Mouse (Mus musculus): ENCODE measurements around the gene Olfr360. TPM values are rescaled to one million over a fixed set of nuclear protein-coding genes. Genes with fewer than 3 reads are reported as not detected.
"Not testable (repeated sequence)": the region's sequence is repeated elsewhere in the genome, so short reads cannot be mapped to it uniquely, and the experiment has no call there.

Olfr360 gene
- polyA plus RNA-seq (2012; rRNA removed): not detected in 2 replicates

- no peak within 1 kb of the TSS for H3K27ac ChIP-seq (ENCODE audit: insufficient read depth, low read depth, low read length)
- no peak within 1 kb of the TSS for H3K4me3 ChIP-seq (ENCODE audit: low read depth, low read length)
- TF ChIP-seq POLR2A (IDR thresholded peaks at IDR 0.05; ENCODE audit: low read depth, low read length): no peak
- TF ChIP-seq CTCF (IDR thresholded peaks at IDR 0.05; ENCODE audit: extremely low read depth, insufficient read length, insufficient replicate concordance, low read depth, low read length): no peak
- no peaks in the 10 kb centered on the region for H3K4me1 ChIP-seq (ENCODE audit: control insufficient read depth, insufficient read depth, insufficient read length, low read length)
- no peaks in the 10 kb centered on the region for H3K36me3 ChIP-seq (ENCODE audit: control insufficient read depth, insufficient read depth, low read length)
- no peaks in the 10 kb centered on the region for H3K27me3 ChIP-seq (ENCODE audit: control insufficient read depth, insufficient read depth, low read length)
Measured at GRCm38 (mm10) chr2:37065446-37065845, at the start of gene Olfr360. TSS of gene Olfr360 (plus strand) at chr2:37065746.

GRCm38 (mm10) chr2:37089190-37089589 lies 23.6 kb downstream of the Olfr360 start, which contains the start of gene Olfr361:
TSS of gene Olfr361 (minus strand) at chr2:37089290.
- H3K27me3 ChIP-seq (ENCODE audit: control insufficient read depth, insufficient read depth, low read length): not testable (repeated sequence)

GRCm38 (mm10) chr2:37117810-37118209 lies 52.3 kb downstream of the Olfr360 start, which contains the start of gene Olfr362:
TSS of gene Olfr362 (minus strand) at chr2:37117910.
- TF ChIP-seq CTCF (IDR thresholded peaks at IDR 0.05; ENCODE audit: extremely low read depth, insufficient read length, insufficient replicate concordance, low read depth, low read length): no peak
- no peak for TF ChIP-seq POLR2A (IDR thresholded peaks at IDR 0.05; ENCODE audit: low read depth, low read length)
- Histone ChIP-seq H3K4me3 (ENCODE audit: low read depth, low read length) (no peak within 1 kb of the TSS), H3K27ac (ENCODE audit: insufficient read depth, low read depth, low read length) (no peak within 1 kb of the TSS), H3K36me3 (ENCODE audit: control insufficient read depth, insufficient read depth, low read length) (no peaks in the 10 kb centered on the region), H3K4me1 (ENCODE audit: control insufficient read depth, insufficient read depth, insufficient read length, low read length) (no peaks in the 10 kb centered on the region), H3K27me3 (ENCODE audit: control insufficient read depth, insufficient read depth, low read length) (no peaks in the 10 kb centered on the region)
- 94% methylated on average over 1 of the region's 1 CpGs for WGBS

More at GRCm38 (mm10) chr2:37089190-37089589, 23.6 kb downstream of the Olfr360 start, which contains the start of gene Olfr361:
- H3K27ac ChIP-seq (ENCODE audit: insufficient read depth, low read depth, low read length); H3K4me1 ChIP-seq (ENCODE audit: control insufficient read depth, insufficient read depth, insufficient read length, low read length); H3K4me3 ChIP-seq (ENCODE audit: low read depth, low read length); H3K36me3 ChIP-seq (ENCODE audit: control insufficient read depth, insufficient read depth, low read length): not testable (repeated sequence)
- WGBS: 73% methylated on average over 1 of the region's 1 CpGs

Other genes with a start within 250 kb of the Olfr360 start
- not detected in 2 replicates for gene Olfr3, start 248.7 kb upstream of the Olfr360 start, polyA plus RNA-seq (2012; rRNA removed)
- gene Olfr350, start 219.4 kb upstream of the Olfr360 start, polyA plus RNA-seq (2012; rRNA removed): not detected in 2 replicates
- gene Olfr351, start 203.1 kb upstream of the Olfr360 start, polyA plus RNA-seq (2012; rRNA removed): not detected in 2 replicates
- not detected in 2 replicates for gene Olfr352, start 197.3 kb upstream of the Olfr360 start, polyA plus RNA-seq (2012; rRNA removed)
- not detected in 2 replicates for gene Olfr353, start 172.8 kb upstream of the Olfr360 start, polyA plus RNA-seq (2012; rRNA removed)
- not detected in 2 replicates for gene Olfr354, start 160.1 kb upstream of the Olfr360 start, polyA plus RNA-seq (2012; rRNA removed)
- gene Olfr355, start 136.8 kb upstream of the Olfr360 start, polyA plus RNA-seq (2012; rRNA removed): not detected in 2 replicates
- not detected in 2 replicates for gene Olfr356, start 128.6 kb upstream of the Olfr360 start, polyA plus RNA-seq (2012; rRNA removed)
- gene Olfr357, start 71.9 kb upstream of the Olfr360 start, polyA plus RNA-seq (2012; rRNA removed): not detected in 2 replicates
- gene Olfr358, start 56.4 kb upstream of the Olfr360 start, polyA plus RNA-seq (2012; rRNA removed): not detected in 2 replicates
- gene Olfr361, start 23.5 kb downstream of the Olfr360 start, polyA plus RNA-seq (2012; rRNA removed): not detected in 2 replicates
- not detected in 2 replicates for gene Olfr362, start 52.2 kb downstream of the Olfr360 start, polyA plus RNA-seq (2012; rRNA removed)
- gene Olfr364-ps1, start 73.6 kb downstream of the Olfr360 start, polyA plus RNA-seq (2012; rRNA removed): not detected in 2 replicates
- not detected in 2 replicates for gene Olfr365, start 122.5 kb downstream of the Olfr360 start, polyA plus RNA-seq (2012; rRNA removed)
- not detected in 2 replicates for gene Olfr366, start 145.8 kb downstream of the Olfr360 start, polyA plus RNA-seq (2012; rRNA removed)

Measured in small intestine, adult 2 months (tissue).